Mouse (Mus musculus): Measurements from ENCODE around the gene Sdk1. TPM values are rescaled to one million over a fixed set of nuclear protein-coding genes. Genes with fewer than 3 reads are reported as not detected.

The Sdk1 gene
- polyA plus RNA-seq, 1 experiment from 2014 or later: 0.76 TPM

DNA sequence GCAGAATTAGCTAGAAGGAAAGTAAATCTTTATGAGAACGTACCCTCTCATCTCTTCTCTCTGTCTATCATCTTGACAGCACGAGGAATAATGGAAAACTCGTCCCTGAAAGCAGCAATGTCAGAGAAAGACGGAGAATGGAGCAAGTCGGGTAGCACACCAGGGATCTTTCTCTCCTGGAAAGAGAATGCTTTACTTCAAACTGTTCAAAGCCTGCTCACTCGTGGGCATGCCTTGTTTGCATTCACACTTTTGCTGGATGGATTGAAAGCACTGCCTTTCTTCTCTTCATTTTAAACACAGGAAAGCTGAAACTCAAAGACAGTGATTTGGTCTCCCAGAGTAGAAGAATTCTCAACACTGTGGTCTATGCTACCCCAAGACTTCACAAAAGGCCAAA, 1020.8 kb downstream of the Sdk1 start:
- H3K4me3 ChIP-seq: no peak overlapping the region
- no peak overlapping the region for H3K27ac ChIP-seq
- DNase-seq (ENCODE audit: low spot score): no peak
- 0 out of 2 replicates have a peak, but pooled peaks cover 2% of the 10 kb centered on the region for H3K9me3 ChIP-seq (replicated peaks)
- H3K4me1 ChIP-seq: no peaks in the 10 kb centered on the region
- H3K27me3 ChIP-seq (ENCODE audit: low read depth, poor library complexity, severe bottlenecking): no peaks in the 10 kb centered on the region
- H3K36me3 ChIP-seq: no peaks in the 10 kb centered on the region
- 66% methylated on average over 6 of the region's 6 CpGs for WGBS

Other genes with a start within 250 kb of the Sdk1 start
- 0.49 TPM in 1 of 2 replicates, not detected in the other for gene Card11, start 240.9 kb upstream of the Sdk1 start, polyA plus RNA-seq (2016; fragmentation: Nextera tagmentation; extraction: Ambion mirVana)